Mouse (Mus musculus) cortical plate, adult 2 months (tissue): Measurements from ENCODE around the gene Zfp473. TPM values are rescaled to one million over a fixed set of nuclear protein-coding genes. Genes with fewer than 3 reads are reported as not detected.

Source experiments
- H3K27ac ChIP-seq: fragments of 200-500 bp; 2 replicates; pipeline ENCODE4 v1.5.1; 2012; ENCODE audit warnings: low read length, control low read depth, inconsistent platforms; ENCODE audit not compliant: insufficient read depth
- H3K4me1 ChIP-seq: fragments of 200-500 bp; 2 replicates; pipeline ENCODE4 v1.6.1; 2011; ENCODE audit warnings: low read length; ENCODE audit not compliant: control insufficient read depth, insufficient read depth
- H3K4me3 ChIP-seq: fragments of 200-500 bp; 2 replicates; pipeline ENCODE4 v1.5.1; 2011; ENCODE audit warnings: mild to moderate bottlenecking, low read length, control low read depth; ENCODE audit not compliant: insufficient read depth
- CTCF ChIP-seq: fragments of 200-500 bp; IDR thresholded peaks from 2 replicates; pipeline ENCODE4 v1.5.1; 2011; ENCODE audit warnings: mild to moderate bottlenecking, control low read depth, low read length; ENCODE audit not compliant: insufficient read depth; ENCODE audit errors: extremely low read depth
- POLR2A ChIP-seq: fragments of 200-500 bp; IDR thresholded peaks from 2 replicates; pipeline ENCODE4 v1.6.1; 2011; ENCODE audit warnings: mild to moderate bottlenecking, low read length, control low read depth; ENCODE audit not compliant: insufficient read depth; ENCODE audit errors: extremely low read depth
- polyA plus RNA-seq: library from polyadenylated mRNA; depleted of rRNA; stranded (reverse); fragments of >200 nt; gene quantifications from 2 replicates; pipeline ENCODE4 v1.2.3, GENCODE M21; 2012; rRNA removed

Gene Zfp473
- polyA plus RNA-seq, 1 experiment: 0.40 TPM

DNA sequence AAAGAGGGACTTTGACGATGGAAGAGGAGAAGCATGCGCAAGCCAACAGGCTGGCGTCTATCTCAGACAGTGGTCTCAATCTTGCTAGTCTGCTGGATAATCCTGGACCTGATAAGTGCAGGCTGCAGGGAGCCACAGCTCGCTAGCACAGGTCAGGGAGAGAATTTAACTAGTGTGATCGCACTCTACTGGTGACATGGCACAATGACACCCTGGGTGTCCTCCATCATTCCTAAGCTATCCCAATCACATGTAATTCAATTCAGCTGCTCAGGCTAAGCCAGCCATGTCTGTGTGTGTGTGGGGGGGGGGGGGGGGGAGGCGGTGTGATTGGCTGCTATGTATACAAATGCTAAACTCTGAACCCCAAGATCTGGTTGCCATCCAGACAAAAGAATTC is 48.9 kb downstream of the Zfp473 start:
- TF ChIP-seq CTCF (peak; percentile 69), POLR2A (no peak)
- Histone ChIP-seq H3K4me3 (no peak overlapping the region), H3K27ac (no peak overlapping the region), H3K4me1 (no peaks in the 10 kb centered on the region)

DNA sequence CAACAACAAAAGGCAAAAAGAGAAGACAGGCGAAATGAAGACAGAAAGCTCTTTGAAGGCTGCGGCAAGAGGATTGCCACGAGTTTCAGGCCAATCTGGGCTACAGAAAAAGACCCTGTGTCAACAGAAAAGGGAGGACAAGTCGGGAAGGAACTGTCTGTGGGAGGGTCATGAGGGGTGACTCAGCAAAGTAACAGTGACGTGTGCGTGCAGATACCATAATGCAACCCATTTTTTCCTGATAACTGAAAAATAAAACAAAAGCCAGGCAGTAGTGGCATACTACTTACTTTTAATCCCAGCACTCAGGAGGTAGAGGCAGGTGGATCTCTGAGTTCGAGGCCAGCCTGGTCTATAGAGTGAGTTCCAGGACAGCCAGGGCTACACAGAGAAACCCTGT is 52.9 kb downstream of the Zfp473 start:
- no peaks in the 10 kb centered on the region for H3K4me1 ChIP-seq
- H3K4me3 ChIP-seq: no peak overlapping the region
- TF ChIP-seq CTCF: no peak
- TF ChIP-seq POLR2A: no peak
- no peak overlapping the region for H3K27ac ChIP-seq

DNA sequence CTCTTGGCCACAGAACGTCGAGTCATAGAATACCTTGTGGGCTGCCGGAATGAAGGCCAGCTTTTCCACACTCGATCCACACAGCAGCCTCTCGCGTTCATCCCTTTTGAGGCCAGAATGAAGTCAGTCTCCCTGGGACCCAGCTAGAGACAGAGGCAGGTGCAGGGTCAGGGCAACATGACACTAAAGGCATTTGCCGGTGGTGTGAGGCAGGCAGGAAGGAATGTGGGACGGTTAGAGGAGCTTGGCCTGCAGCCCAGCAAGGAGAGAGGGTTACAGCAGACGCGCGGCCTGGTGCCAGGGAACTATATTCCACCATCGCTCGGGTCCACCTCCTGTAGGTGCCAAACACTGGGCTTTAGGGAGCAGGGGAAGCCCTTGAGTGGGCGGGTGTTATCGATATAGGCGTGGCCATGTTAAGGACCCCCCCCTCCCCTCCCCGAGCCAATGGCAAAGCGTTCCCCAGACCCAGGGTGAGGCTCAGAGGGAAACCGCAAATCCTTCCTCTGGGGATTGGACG is 53.6 kb downstream of the Zfp473 start:
- Histone ChIP-seq H3K27ac (no peak overlapping the region), H3K4me3 (no peak overlapping the region), H3K4me1 (no peaks in the 10 kb centered on the region)
- no peak for TF ChIP-seq CTCF
- TF ChIP-seq POLR2A: no peak

DNA sequence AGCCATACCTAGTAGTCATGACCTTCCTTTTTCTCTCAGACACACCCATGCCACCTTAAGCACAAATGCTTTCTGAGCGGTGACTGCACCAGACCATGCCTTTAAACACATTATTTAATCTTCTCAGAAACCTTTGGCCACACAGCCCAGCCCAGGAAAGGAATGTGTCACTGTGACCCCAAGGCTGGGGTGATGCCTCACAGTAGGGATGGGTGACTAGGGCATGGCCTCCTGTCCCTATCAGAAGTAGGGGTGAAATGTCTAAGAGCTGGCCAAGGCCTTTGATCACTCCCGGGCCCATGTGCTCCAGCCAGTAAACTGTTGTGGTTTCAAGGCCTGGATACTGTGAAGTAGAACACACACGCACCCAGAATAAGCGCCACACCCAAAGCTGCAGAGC is 55.6 kb downstream of the Zfp473 start:
- Histone ChIP-seq H3K4me1 (no peaks in the 10 kb centered on the region), H3K27ac (no peak overlapping the region), H3K4me3 (no peak overlapping the region)
- TF ChIP-seq POLR2A (no peak), CTCF (no peak)

DNA sequence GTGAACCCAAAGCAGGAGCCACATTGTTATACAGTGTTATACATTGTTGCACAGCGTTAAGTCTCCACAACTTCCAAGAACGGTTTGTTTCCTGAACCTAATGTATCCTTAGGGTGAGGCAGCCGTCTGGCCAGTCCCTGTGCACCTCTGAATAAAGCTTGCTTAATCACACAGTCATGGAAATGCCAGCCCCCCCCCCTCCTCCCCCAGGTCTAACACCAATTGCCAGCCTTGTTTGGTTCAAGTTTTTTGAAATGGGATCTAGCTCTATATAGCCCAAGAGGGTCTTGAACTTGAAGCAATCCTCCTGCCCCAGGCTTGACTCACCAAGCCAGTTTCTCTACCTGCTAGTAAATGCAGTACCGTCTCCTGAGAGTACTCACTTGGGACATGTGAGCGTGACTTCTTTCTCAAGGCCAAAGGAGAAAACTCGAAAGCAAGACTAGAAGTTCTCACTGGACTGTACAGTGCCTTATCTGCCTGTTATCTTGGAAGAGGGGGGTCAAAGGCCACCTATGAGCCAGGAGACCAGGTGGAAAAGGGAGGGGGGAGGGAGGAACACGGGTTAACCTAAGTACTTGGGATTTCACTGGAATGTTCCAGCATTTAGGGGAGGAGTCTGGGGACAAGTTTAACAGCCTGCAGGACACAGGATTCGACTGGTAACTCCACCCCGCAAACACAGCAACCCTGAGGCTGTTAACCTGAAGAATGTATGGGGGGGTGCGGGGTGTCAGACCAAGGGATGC is 57.2 kb downstream of the Zfp473 start:
- no peak overlapping the region for H3K4me3 ChIP-seq
- no peaks in the 10 kb centered on the region for H3K4me1 ChIP-seq
- no peak overlapping the region for H3K27ac ChIP-seq
- TF ChIP-seq POLR2A (no peak), CTCF (no peak)

DNA sequence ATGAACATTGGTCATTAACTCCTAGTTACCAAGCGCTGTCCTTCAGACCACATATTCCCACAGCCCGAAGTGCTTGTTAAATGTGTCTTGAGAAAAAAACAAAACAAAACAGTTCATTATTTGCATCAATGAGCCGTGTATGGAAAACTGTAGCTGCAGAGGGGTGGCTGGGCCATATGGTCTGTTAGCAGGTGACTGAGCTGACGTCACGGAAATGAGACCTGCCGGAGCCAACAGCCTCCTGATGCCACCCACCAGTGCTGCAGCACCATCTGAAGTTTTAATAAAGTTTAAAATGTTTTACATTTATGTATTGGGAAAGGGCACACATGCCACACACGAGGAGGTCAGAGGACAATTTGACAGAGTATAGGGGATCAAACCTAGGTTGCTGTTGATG is 61.5 kb downstream of the Zfp473 start:
- no peak for TF ChIP-seq POLR2A
- TF ChIP-seq CTCF: no peak
- H3K4me3 ChIP-seq: no peak overlapping the region
- H3K27ac ChIP-seq: no peak overlapping the region
- H3K4me1 ChIP-seq: no peaks in the 10 kb centered on the region

DNA sequence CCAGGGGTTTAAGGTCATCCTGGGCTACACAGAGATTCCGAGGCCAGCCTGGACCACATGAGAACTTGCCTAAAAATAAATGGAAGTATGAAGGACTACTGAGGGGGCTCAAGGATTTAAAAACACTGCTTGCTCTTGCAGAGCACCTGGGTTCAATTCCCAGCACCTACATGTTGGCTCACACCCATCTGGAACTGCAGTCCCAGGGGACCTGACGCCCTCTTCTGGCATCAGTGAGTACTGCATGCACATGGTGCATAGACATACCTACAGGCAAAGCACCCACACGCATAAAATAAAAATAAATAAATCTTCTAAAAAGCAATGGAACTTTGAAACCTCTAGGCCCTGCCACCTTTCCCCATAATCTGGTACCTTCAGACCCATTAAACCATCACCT is 62.0 kb downstream of the Zfp473 start:
- Histone ChIP-seq H3K4me1 (no peaks in the 10 kb centered on the region), H3K27ac (no peak overlapping the region)
- no peak for TF ChIP-seq POLR2A
- TF ChIP-seq CTCF: no peak

DNA sequence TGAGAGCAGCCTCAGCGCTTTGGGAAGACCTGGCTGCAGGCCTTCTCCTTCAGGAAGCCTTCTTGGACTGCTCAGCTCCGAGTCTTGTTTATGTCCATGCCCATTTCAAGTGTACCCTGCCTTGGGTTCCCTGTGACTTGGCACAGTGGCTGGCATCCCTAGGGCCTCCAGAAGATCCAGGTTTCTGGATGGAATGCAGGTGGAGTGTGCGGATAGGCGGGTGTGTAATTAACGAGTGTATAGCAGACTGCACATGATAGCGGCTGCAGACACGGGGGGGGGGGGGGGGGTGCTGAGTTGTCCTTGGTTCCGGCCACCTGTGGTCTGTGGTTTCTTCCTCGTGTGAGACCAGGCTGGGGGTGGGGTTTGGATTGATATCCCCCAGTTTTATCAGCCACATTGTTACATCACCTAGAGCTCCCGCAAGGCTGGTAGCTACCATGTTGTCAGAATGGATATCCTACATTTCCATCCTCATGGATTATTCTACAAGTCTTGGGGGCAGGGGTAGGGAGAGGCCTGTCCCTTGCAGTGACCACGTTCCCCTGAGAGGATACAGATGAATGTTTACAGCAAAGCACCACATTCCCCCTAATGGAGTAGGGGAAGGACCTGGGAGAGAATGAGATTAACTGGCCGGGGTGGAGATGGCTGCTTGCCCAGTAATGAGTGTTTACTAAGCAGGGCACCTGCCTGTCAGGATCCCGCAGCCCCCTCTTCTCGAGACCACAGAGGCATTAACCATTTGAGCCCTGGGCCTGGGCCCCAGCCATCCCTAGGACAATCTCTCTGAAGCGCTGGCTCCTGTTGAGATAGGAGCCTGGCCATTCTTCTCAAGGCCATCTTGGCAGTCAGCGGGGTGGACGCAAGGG is 65.1 kb downstream of the Zfp473 start:
- H3K4me1 ChIP-seq: no peaks in the 10 kb centered on the region
- H3K4me3 ChIP-seq: no peak overlapping the region
- TF ChIP-seq CTCF: no peak
- TF ChIP-seq POLR2A: no peak
- no peak overlapping the region for H3K27ac ChIP-seq

More for the DNA sequence above, 62.0 kb downstream of the Zfp473 start:
- H3K4me3 ChIP-seq: no peak overlapping the region

DNA sequence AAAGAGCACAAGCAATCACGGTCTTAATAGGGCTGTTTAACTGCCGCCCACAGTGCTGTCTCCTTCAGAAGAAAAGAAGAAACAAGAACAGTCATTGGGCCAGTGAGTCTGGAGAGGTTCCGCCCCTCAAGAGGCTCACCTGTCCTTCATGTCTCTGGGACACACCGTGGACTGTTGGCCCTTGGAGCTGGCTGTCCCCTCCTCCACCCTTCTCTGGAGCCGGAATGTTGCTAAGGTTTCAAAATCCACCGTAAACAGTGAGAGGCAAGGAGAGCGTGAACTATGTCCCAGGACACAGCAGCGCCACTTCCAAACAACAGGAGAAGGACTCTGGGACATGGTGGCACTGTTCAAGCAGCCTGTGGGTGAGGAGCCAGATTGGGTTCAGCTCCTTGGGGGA is 67.2 kb downstream of the Zfp473 start:
- Histone ChIP-seq H3K27ac (no peak overlapping the region), H3K4me1 (no peaks in the 10 kb centered on the region), H3K4me3 (no peak overlapping the region)
- TF ChIP-seq CTCF (no peak), POLR2A (no peak)

Other genes with a start within 250 kb of the Zfp473 start
- gene Mybpc2, start 226.4 kb downstream of the Zfp473 start, polyA plus RNA-seq: 0.04 and 0.06 TPM in 2 replicates
- gene Spib, start 219.0 kb downstream of the Zfp473 start, polyA plus RNA-seq: 0.08 and 0.27 TPM in 2 replicates
- gene Pold1, start 202.2 kb downstream of the Zfp473 start, polyA plus RNA-seq: 11.1 and 11.6 TPM in 2 replicates
- 89.5 and 89.6 TPM in 2 replicates for gene Nr1h2, start 197.1 kb downstream of the Zfp473 start, polyA plus RNA-seq
- gene Napsa, start 178.7 kb downstream of the Zfp473 start, polyA plus RNA-seq: 0.26 and 0.61 TPM in 2 replicates
- gene Kcnc3, start 160.4 kb downstream of the Zfp473 start, polyA plus RNA-seq: 54.9 and 62.0 TPM in 2 replicates
- gene Myh14, start 80.2 kb downstream of the Zfp473 start, polyA plus RNA-seq: 15.9 and 17.4 TPM in 2 replicates
- not detected in 2 replicates for gene Izumo2, start 42.3 kb downstream of the Zfp473 start, polyA plus RNA-seq
- gene Vrk3, start 2.6 kb downstream of the Zfp473 start, polyA plus RNA-seq: 32.6 and 35.7 TPM in 2 replicates
- 28.8 and 29.6 TPM in 2 replicates for gene Nup62, start 65.0 kb upstream of the Zfp473 start, polyA plus RNA-seq
- 1.9 and 2.3 TPM in 2 replicates for gene Il4i1, start 65.3 kb upstream of the Zfp473 start, polyA plus RNA-seq
- gene Atf5, start 65.6 kb upstream of the Zfp473 start, polyA plus RNA-seq: 15.9 and 17.5 TPM in 2 replicates
- gene Akt1s1, start 97.9 kb upstream of the Zfp473 start, polyA plus RNA-seq: 97.5 and 101 TPM in 2 replicates
- 95.0 and 99.8 TPM in 2 replicates for gene Tbc1d17, start 98.0 kb upstream of the Zfp473 start, polyA plus RNA-seq
- gene Pnkp, start 106.1 kb upstream of the Zfp473 start, polyA plus RNA-seq: 35.6 and 40.8 TPM in 2 replicates
- 359 and 377 TPM in 2 replicates for gene Ptov1, start 118.7 kb upstream of the Zfp473 start, polyA plus RNA-seq
- 121 and 129 TPM in 2 replicates for gene Med25, start 141.7 kb upstream of the Zfp473 start, polyA plus RNA-seq
- 28.6 and 30.7 TPM in 2 replicates for gene Fuz, start 145.0 kb upstream of the Zfp473 start, polyA plus RNA-seq
- gene Ap2a1, start 178.4 kb upstream of the Zfp473 start, polyA plus RNA-seq: 241 and 247 TPM in 2 replicates
- 1.5 and 2.0 TPM in 2 replicates for gene Tsks, start 192.2 kb upstream of the Zfp473 start, polyA plus RNA-seq
- 154 and 164 TPM in 2 replicates for gene Cpt1c, start 223.8 kb upstream of the Zfp473 start, polyA plus RNA-seq
- 162 and 169 TPM in 2 replicates for gene Prmt1, start 235.5 kb upstream of the Zfp473 start, polyA plus RNA-seq
- gene Irf3, start 246.6 kb upstream of the Zfp473 start, polyA plus RNA-seq: 82.4 and 87.4 TPM in 2 replicates
- gene Bcl2l12, start 247.7 kb upstream of the Zfp473 start, polyA plus RNA-seq: 6.0 and 6.2 TPM in 2 replicates